Comparison of ENCODE assay signal across 8 mouse cellular contexts in genomic region chr3:81932141-81933101, GRCm38 (mm10). TPM values are rescaled to one million over a fixed set of nuclear protein-coding genes. Genes with fewer than 3 reads are reported as not detected.
DNase-seq lines count a peak whose midpoint lies in the region; ATAC-seq and TF ChIP-seq lines count a peak whose summit lies in the region.

TSS of gene Ctso (plus strand) at chr3:81932601.

- H3K9me3 ChIP-seq in heart, embryonic 10.5 days, result no peaks in the 10 kb centered on the region
- no peaks in the 10 kb centered on the region for H3K9me3 ChIP-seq in kidney, embryonic 14.5 days (ENCODE audit: control insufficient read depth, low read length)
- H3K9me3 ChIP-seq in limb, embryonic 14.5 days (ENCODE audit: control insufficient read depth, low read length), result no peaks in the 10 kb centered on the region
- H3K9me3 ChIP-seq in midbrain, embryonic 16.5 days (replicated peaks; ENCODE audit: control insufficient read depth, low read length, poor library complexity, severe bottlenecking), result no peaks in the 10 kb centered on the region

- peak within 1 kb of the TSS; percentile 80 for H3K9ac ChIP-seq in kidney, embryonic 14.5 days (ENCODE audit: low read depth, low read length)
- H3K9ac ChIP-seq in limb, embryonic 14.5 days (ENCODE audit: low read depth, low read length, severe bottlenecking), result peak within 1 kb of the TSS; percentile 90
- H3K9ac ChIP-seq in midbrain, embryonic 16.5 days (ENCODE audit: low read depth, low read length), result peak within 1 kb of the TSS; percentile 78

- peak within 1 kb of the TSS; percentile 95 for H3K27ac ChIP-seq in heart, embryonic 10.5 days
- peak within 1 kb of the TSS; percentile 78 for H3K27ac ChIP-seq in kidney, embryonic 14.5 days (ENCODE audit: low read depth, low read length)
- H3K27ac ChIP-seq in limb, embryonic 14.5 days (replicated peaks; ENCODE audit: low read depth, low read length), result peak within 1 kb of the TSS; percentile 83
- peak within 1 kb of the TSS; percentile 66 for H3K27ac ChIP-seq in midbrain, embryonic 16.5 days (ENCODE audit: low read length)
- peak within 1 kb of the TSS; percentile 100 for H3K27ac ChIP-seq in spleen, adult 2 months (ENCODE audit: insufficient read depth, low read length)

- no peaks in the 10 kb centered on the region for H3K36me3 ChIP-seq in heart, embryonic 10.5 days
- no peaks in the 10 kb centered on the region for H3K36me3 ChIP-seq in kidney, embryonic 14.5 days (ENCODE audit: control insufficient read depth, insufficient read depth, low read length)
- no peaks in the 10 kb centered on the region for H3K36me3 ChIP-seq in limb, embryonic 14.5 days (ENCODE audit: control insufficient read depth, insufficient read depth, low read length)
- no peaks in the 10 kb centered on the region for H3K36me3 ChIP-seq in midbrain, embryonic 16.5 days (ENCODE audit: control insufficient read depth, insufficient read depth, low read length)
- no peaks in the 10 kb centered on the region for H3K36me3 ChIP-seq in spleen, adult 2 months (ENCODE audit: control insufficient read depth, insufficient read depth, low read length)

- no peaks in the 10 kb centered on the region for H3K27me3 ChIP-seq in heart, embryonic 10.5 days (ENCODE audit: insufficient read depth, poor library complexity, severe bottlenecking)
- no peaks in the 10 kb centered on the region for H3K27me3 ChIP-seq in kidney, embryonic 14.5 days (ENCODE audit: control insufficient read depth, insufficient read depth, low read length)
- H3K27me3 ChIP-seq in limb, embryonic 14.5 days (ENCODE audit: control insufficient read depth, insufficient read depth, low read length), result no peaks in the 10 kb centered on the region
- H3K27me3 ChIP-seq in midbrain, embryonic 16.5 days (ENCODE audit: control insufficient read depth, insufficient read depth, low read depth, low read length), result no peaks in the 10 kb centered on the region
- no peaks in the 10 kb centered on the region for H3K27me3 ChIP-seq in spleen, adult 2 months (ENCODE audit: control insufficient read depth, insufficient read depth, low read length)

- TF ChIP-seq POLR2A in limb, embryonic 14.5 days (IDR thresholded peaks at IDR 0.05; ENCODE audit: borderline replicate concordance, extremely low read depth, insufficient read depth, insufficient read length), result no peak
- peak; percentile 67; the same call in 1 of the 2 replicates for TF ChIP-seq POLR2A in spleen, adult 2 months (IDR thresholded peaks at IDR 0.05; ENCODE audit: low read depth, low read length)

- ATAC-seq in erythroblast, adult 5-6 weeks (replicated peaks; ENCODE audit: low FRiP score, poor library complexity, severe bottlenecking), result peak; percentile 97
- ATAC-seq in kidney, embryonic 14.5 days (ENCODE audit: low FRiP score, low TSS enrichment), result peak; percentile 93
- peak; percentile 85 for ATAC-seq in limb, embryonic 14.5 days (ENCODE audit: low FRiP score, low read depth)
- ATAC-seq in midbrain, embryonic 16.5 days, result peak; percentile 93

- no peaks in the 10 kb centered on the region for H3K4me1 ChIP-seq in heart, embryonic 10.5 days
- 0 out of 2 replicates have a peak, but pooled peaks cover 4% of the 10 kb centered on the region for H3K4me1 ChIP-seq in kidney, embryonic 14.5 days (ENCODE audit: control insufficient read depth, insufficient read depth, low read length)
- H3K4me1 ChIP-seq in limb, embryonic 14.5 days (ENCODE audit: control insufficient read depth, insufficient read depth, low read length), result no peaks in the 10 kb centered on the region
- H3K4me1 ChIP-seq in midbrain, embryonic 16.5 days (ENCODE audit: control insufficient read depth, insufficient read depth, low read length), result peaks cover 5% of the 10 kb centered on the region; the same call in 1 of the 2 replicates
- H3K4me1 ChIP-seq in spleen, adult 2 months (ENCODE audit: control insufficient read depth, insufficient read depth, insufficient read length), result peaks cover 13% of the 10 kb centered on the region

- peak; percentile 63; the same call in 1 of the 2 replicates for TF ChIP-seq CTCF in spleen, adult 2 months (IDR thresholded peaks at IDR 0.05; ENCODE audit: extremely low read depth, insufficient read depth, insufficient read length, insufficient replicate concordance)

- peak within 1 kb of the TSS; percentile 76 for H3K4me3 ChIP-seq in heart, embryonic 10.5 days
- peak within 1 kb of the TSS; percentile 83 for H3K4me3 ChIP-seq in kidney, embryonic 14.5 days (ENCODE audit: low read length)
- H3K4me3 ChIP-seq in limb, embryonic 14.5 days (replicated peaks; ENCODE audit: low read length), result peak within 1 kb of the TSS; percentile 87
- H3K4me3 ChIP-seq in midbrain, embryonic 16.5 days (ENCODE audit: low read depth, low read length), result peak within 1 kb of the TSS; percentile 68
- H3K4me3 ChIP-seq in spleen, adult 2 months (ENCODE audit: extremely low read depth, insufficient read depth, insufficient read length), result peak within 1 kb of the TSS; percentile 97

- 14% methylated on average over 27 of the region's 27 CpGs for WGBS in heart, embryonic 10.5 days
- 14% methylated on average over 27 of the region's 27 CpGs for WGBS in kidney, embryonic 14.5 days
- 13% methylated on average over 23 of the region's 27 CpGs for WGBS in limb, embryonic 14.5 days
- WGBS in midbrain, embryonic 16.5 days, result 8% methylated on average over 27 of the region's 27 CpGs
- 8% methylated on average over 27 of the region's 27 CpGs for WGBS in spleen, adult 2 months

- peak; percentile 94 for DNase-seq in B cell, adult 2 months
- peak; percentile 91 for DNase-seq in brain, adult 2 months (ENCODE audit: low read depth, low spot score)
- DNase-seq in heart, embryonic 10.5 days (ENCODE audit: low spot score), result peak; percentile 90
- DNase-seq in limb, embryonic 14.5 days (ENCODE audit: low spot score), result peak; percentile 94
- peak; percentile 65 to 89 for DNase-seq in spleen, adult 2 months (ENCODE audit: low read depth in 1 of 2, low spot score in 2 of 2)

- H3K4me2 ChIP-seq in kidney, embryonic 14.5 days (replicated peaks; ENCODE audit: low read depth, low read length), result peak within 1 kb of the TSS; percentile 48
- H3K4me2 ChIP-seq in limb, embryonic 14.5 days (replicated peaks; ENCODE audit: low read depth, low read length, severe bottlenecking), result peak within 1 kb of the TSS; percentile 47
- peak within 1 kb of the TSS; percentile 78 for H3K4me2 ChIP-seq in midbrain, embryonic 16.5 days (ENCODE audit: low read length)

RNA-seq across cellular contexts. Expression of gene Ctso, which starts in this region (rescaled TPM):
- total RNA-seq in erythroblast, adult 5-6 weeks (2015; ENCODE audit: low replicate concordance), result 3.7 and 5.6 TPM in 2 replicates
- 0.84 and 7.1 TPM in 2 replicates for total RNA-seq in erythroblast, adult 5-6 weeks (2017; ENCODE audit: low replicate concordance)
- 10.1 and 15.9 TPM in 2 replicates for polyA plus RNA-seq in heart, embryonic 10.5 days (2016; fragmentation: Nextera tagmentation; extraction: Ambion mirVana)
- 7.6 and 11.7 TPM in 2 replicates for polyA plus RNA-seq in kidney, embryonic 14.5 days (2014; fragmentation: Nextera tagmentation; extraction: Ambion mirVana)
- polyA plus RNA-seq in limb, embryonic 14.5 days (2012; rRNA removed), result 6.8 and 7.1 TPM in 2 replicates
- polyA plus RNA-seq in limb, embryonic 14.5 days (2014; fragmentation: Nextera tagmentation; extraction: Ambion mirVana), result 11.4 and 14.2 TPM in 2 replicates
- 7.4 and 7.6 TPM in 2 replicates for polyA plus RNA-seq in midbrain, embryonic 16.5 days (2015; fragmentation: Nextera tagmentation; extraction: Ambion mirVana)
- 8.7 and 8.9 TPM in 2 replicates for polyA plus RNA-seq in spleen, adult 2 months (2012; rRNA removed)

Comparison
In these comparisons a context has a peak if more than half of its experiments do, and no peak if none do; other contexts are left out.
1. Peak in every context shown above with its lines: DNase-seq, ATAC-seq, H3K4me3 ChIP-seq and H3K27ac ChIP-seq.